ENCODE assay signal across 17 mouse cellular contexts in genomic region chr17:64085493-64085892, GRCm38 (mm10).
DNase-seq lines count a peak whose midpoint lies in the region; ATAC-seq lines count a peak whose summit lies in the region.
"Had no signal": no experiment of that assay in that cellular context is flagged by ENCODE, and none has a peak within 500 bp of the region (broad histone marks: within the 10 kb centered on the region; RNA-seq: fewer than 3 reads in every experiment).

No protein-coding gene starts in this region.

- peak; percentile 60; the same call in 1 of the 2 replicates for ATAC-seq in frontal cortex, adult (ENCODE audit: low TSS enrichment)
- ATAC-seq: forebrain, embryonic 13.5 days; forebrain, embryonic 15.5 days; forebrain, postnatal 0 days had no signal

- no peak for DNase-seq in frontal cortex, postnatal 36 days (ENCODE audit: low spot score in 2 of 2)
- DNase-seq in right cerebral cortex, adult 18-20 months, result peak; percentile 24
- DNase-seq in right cerebral cortex, postnatal 4 days, result no peak
- DNase-seq in adipocyte (ENCODE audit: low spot score), result no peak
- DNase-seq: adrenal gland, adult 8-10 months; adrenal gland, postnatal 14 days; adrenal gland, postnatal 36 days; cerebellum, adult 11 months; cerebellum, adult 18-20 months; cerebellum, adult 8-10 months; cerebellum, adult 9-11 months; cerebellum, postnatal 14 days; cerebellum, postnatal 36 days; forebrain, postnatal 0 days had no signal
